Mouse (Mus musculus) thymus, postnatal 4 days (tissue): ENCODE measurements around the gene Tmed10.
A peak's percentile ranks its signal among the peaks of the same experiment; 100 is the strongest.

Experiments used
- DNase-seq: peaks from one replicate; pipeline ENCODE4 v3.0.0; 2021

Tmed10 gene

DNA sequence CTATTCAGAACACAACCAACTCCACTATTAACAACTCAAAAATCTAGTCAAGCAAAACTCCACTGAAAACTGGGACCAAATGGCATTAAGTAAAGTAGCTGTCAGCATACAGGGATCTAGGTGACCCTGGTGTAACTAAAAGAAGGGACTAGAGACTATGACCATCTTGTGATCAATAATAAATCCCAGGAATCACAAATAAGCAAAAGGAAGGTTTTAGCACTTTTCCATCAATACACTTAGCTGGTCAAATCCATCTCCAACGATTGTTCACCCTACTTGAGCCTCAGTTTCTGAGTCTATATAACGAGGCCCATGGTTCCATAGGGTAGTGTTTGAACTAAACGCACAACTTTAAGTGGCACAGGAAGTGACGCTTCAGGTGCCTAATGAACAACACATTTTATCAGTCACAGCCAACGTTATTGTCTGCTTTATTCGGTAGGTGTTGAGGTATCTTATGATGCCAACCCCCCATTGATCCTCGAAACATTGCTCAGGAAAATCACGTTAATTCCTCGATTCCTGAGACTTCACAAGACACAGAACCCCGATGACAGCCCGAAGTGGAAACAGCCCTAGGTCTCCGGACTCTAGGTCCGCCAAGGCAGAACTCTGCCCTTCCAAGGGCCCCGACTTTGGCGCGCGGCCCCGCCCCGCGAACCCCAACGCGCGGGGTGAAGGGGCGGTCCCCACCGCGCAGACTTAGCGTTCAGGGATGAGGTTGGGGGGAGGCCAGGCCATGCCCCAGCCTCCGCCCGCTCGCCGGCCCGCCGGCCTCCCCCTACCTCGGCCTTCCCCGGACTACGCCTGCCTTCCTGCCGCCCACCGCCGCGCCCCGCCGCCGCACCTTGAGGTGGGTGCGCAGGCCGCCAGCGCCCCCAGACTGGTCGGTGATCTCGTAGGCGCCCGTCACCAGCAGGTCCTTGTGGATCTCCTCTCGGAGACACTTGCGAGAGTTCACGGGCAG is 771 bp downstream of the Tmed10 start:
- DNase-seq, result peak; percentile 81

DNA sequence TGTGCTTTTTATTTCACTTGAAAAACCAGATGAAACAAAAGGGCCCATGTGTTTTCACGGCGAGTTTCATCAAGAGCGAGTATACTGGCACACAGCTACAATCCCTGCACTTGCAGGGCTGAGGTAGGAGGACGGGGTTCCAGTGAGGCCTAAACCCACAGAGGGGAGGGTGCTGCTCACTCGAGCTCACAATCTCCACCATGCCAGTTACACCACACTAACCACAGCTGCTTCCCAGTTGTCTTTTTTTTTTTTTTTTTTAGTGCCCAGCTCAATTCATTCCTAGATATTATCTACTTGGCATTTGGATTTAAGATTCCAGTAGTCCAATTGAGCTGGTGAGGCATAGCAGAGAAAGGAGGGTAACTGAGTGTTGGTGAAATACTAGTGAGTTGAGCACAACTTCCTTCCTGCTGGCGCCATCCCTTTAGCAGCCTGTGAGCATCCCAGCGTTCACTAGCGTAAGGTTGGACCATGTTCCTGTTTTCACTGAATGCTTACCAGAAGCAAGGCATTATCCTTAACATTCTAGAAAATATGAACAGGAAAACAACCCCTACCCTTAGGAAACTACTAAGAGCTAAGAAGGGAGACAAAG is 2.5 kb downstream of the Tmed10 start:
- DNase-seq, result no peak

DNA sequence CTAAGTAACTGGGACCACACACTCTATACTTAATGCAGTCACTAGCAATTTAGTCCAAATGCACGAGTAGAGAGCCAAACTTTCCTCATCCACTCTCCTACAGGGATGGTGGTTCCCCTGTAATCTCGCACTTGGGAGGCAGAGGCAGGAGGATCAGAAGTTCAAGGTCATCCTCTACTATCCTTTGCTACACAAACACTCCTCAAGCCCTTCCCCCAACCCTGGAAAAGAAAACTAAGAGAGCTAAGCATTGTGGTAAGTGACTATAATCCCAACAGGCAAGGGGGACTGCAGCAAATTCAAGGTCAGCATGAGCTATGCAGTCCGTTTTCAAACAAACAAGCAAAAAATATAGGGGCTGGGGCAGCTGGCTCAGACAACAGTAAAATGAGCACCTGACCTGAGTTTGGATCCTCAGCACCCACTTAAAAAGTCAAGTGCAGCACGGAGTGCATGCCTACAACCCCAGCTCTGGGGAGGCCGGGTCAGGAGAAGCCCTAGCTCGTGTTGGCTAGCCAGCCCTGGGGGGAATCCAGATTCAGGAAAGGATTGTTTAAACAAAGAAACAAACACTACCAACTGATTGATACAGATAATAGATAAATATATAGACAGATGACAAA is 6.1 kb downstream of the Tmed10 start:
- no peak for DNase-seq

DNA sequence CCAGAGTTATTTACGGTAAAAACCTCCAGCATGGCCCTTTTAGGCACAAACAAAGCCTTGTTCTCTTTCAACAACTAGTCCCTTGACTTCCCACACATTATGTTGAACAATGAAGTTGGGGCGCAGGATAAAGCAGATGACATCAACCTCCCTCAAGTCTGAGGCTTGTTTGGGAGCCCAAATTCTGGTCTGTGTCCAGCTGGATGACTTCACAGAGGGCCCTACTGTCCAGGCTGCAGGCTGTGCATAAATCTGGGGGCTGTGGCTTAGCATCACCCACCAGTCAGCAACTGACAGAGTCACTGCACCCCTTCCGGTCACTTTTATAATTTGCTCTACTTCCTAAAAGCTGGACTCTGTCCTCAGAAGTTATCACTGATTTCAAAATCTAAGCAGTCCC is 8.4 kb downstream of the Tmed10 start:
- no peak for DNase-seq

DNA sequence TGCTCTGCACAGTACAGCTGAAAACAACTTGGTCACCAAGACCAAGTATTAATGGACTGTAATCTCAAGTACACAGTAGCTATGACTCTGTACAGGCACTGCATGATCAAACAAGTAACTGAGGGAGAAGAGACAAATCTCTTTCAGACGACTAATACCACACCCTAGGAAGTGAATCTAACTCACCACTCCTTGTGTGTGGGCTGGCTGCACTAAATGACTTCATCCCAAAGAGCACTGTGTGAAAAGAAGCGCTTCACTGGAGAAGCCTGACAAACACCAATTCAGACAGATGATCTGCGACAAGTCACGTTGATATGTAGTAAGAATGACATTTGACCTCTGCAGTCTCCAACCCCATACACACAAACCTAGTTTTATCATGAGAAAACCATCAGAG is 12.1 kb downstream of the Tmed10 start:
- DNase-seq, result no peak

DNA sequence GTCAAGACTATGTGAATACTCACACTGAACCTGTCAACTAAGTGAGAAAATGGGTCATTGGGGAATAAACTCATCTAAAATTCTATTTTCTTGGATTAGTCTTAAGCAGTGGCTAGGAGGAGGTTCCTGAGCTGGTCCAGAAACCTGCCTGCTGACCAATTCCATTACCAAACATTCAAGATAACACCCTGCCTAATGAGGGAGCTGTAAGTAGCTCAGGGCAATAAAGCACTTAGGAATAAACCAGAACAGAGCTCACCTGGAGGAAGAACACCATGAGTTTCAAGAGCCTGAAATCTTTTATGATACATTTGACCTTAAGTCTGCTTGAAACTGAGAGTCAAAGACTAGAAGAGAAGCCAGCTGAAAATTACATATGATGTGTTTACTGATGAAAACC is 13.1 kb downstream of the Tmed10 start:
- no peak for DNase-seq

DNA sequence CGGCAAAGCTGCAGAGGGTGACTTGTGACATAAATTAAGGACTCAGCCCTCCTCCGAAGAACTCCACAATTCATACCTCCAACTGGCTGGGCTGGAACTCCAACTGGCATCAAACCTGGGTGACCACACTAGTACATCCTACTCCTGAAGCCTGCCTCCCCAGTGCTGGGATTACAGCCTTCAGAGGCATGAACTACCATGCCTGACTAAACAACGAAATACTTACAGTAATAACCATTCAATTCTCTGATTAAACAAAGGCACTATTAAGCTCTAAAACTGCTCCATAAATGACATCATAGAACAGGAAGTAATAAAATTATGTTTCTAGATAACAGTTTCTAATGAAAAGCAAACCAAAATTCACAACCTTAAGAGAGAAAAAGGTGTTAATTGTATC is 13.5 kb downstream of the Tmed10 start:
- DNase-seq, result no peak

DNA sequence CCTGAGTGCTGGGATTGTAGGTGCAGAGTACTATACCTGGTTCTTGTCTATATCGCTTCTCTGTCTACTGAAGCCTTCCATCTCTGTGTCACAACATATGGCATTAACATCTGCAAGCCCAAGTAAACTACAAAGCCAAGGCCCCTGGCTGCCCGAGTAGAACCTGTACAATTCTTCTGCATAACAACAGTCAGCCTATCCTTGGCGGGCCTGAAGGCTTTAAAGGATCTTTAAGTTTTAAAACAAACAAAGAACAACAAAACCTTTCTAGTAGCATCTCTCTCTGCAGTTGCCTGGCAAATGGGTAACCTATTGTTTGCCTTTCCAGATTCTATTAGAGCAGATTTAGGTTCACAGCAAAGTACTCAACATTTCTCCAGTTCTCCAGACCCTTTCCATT is 20.6 kb downstream of the Tmed10 start:
- no peak for DNase-seq

DNA sequence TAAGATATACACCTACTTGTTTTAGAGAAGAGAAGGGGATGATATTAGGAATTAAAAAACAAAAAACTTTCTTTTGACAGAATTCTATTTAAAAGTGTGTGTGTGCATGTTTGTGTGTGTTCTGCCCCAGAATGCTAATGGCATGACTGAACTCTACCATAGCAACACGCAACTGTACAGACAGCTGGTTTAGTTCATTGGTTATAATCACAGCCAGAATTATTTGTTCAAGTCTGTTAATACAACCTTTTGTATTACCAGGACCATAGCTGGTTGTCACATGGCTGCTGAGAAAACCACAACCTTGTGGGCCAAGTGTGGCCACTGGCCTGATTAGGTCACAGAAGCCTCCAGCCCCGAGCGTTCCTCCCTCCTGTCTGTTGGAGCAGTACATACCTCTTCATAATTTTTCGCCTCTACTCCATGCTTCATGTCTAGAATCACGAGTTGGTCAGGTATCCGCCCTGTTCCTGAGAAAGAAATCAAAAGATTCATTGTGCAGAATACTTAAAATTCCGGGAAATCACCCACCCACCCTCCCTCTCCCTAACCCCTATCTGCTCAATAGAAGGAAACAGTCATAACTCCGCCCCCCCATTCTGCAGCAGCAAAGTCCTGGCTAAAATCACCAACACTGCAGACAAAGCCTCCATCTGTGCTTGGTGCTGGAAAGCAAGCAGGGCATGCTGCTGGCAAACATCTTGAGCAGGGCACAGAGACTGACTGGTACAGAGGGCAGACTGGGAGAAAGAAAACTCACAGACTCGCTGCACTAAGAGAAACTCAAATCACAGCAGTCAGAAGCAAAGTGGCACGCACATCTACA is 24.0 kb downstream of the Tmed10 start:
- DNase-seq, result no peak

DNA sequence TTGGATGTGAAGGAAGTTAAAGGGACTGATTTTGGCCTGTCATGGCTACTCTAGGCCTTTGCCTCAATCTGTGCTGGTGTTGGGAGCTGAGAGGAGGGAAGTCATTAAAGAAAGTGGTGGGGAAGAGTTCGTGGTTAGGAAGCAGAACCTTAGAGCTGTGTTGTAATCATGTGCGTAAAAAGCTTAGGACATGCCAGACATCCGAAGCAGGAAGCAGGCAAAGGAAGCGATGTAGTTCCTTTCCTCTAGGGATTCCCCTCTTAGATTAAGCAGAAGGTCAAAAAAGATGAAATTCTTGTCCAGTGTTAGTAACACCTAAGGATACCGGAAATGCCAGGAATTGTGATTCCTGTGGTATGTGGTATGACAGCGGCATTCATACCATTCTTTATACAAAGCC is 26.3 kb downstream of the Tmed10 start:
- no peak for DNase-seq

DNA sequence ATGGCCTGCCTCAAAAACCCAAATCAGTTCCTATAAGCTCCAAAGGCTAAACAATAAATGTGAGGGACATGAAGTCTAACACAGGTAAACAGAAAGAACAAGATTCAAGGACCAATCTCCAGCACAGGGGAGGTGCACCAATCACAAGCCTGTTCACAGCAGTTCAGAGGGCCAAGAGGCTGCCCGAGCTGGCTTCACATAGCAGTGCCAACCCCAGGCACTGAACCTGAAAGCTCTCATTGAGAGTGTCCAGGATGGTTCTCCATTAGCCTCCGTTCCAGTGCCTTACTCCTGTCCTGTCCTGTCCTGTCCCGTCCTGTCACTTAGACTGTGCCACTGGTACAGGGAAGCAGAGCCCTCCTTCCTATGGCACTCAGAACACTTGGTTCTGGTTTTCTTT is 27.5 kb downstream of the Tmed10 start:
- no peak for DNase-seq

DNA sequence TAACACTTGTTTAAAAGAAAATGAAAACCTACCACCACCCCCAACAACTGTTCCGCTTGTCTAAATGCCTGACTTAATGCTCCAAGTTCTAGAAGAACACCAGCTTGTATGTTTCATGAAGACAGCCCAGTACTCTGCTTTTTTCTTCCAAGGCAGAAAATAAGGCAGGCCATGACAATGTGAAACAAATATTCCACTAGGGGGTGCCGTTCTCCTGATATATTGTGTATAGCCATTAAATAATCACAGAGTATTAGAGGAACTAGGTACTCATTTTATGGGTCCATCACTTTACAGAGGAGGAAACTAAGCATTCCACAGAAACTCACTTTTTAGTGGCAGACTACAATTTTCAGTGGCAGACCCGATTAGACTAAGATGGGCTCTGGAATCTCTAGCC is 28.3 kb downstream of the Tmed10 start:
- DNase-seq, result peak; percentile 43

DNA sequence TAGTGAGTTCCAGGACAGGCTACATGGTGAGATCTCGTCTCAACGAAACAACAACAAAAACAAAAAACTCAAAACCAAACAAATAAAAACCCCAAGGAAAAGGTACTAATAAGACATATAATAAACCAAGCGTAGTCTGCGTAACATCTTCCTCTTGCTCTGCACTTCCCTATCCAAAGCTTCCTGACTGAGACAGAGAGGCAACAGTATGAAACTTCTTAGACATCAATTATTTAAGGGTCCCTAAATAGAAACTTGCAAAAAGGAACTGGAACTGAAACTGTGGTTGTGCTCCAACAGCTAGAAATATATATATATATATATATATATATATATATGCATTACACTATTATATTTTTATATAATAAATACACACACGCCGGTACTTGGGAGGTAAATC is 29.1 kb downstream of the Tmed10 start:
- DNase-seq, result no peak

DNA sequence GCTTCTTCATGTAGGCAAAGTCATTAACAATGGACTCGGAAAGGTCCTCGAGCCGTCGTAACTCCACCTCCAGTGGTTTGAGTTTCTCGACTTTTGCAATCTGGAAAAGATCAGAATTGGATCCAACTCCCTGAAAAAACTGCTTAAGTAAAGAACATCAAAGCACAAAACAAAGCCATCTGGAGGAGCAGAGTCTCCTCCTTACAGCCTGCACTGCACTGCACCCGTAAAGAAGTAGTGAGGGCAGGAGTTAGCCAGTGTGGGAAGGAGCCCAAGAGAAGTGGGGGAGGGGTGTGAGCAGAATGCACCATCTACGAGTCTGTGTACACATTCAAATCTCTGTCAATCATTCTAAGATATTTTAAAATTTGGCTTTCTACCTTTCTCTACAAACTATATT is 30.4 kb downstream of the Tmed10 start:
- no peak for DNase-seq

DNA sequence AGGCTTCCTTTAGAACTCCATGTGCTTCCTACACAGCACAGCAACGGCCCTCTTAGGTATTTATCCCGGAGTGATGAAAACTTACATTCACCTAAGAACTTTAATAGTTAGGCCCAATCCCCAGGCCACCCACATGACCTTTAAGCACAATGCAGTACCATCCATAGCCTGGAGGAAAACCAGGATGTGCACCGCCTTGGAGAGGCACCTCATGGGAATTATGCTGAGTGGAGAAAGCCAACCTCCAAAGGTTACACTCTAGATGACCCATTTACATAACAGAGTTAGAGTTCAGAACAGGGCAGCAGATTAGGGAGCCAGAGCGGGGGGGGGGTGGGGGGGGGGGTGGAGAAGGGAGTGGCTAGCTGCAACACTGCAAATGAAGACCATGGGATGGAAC is 32.3 kb downstream of the Tmed10 start:
- no peak for DNase-seq

DNA sequence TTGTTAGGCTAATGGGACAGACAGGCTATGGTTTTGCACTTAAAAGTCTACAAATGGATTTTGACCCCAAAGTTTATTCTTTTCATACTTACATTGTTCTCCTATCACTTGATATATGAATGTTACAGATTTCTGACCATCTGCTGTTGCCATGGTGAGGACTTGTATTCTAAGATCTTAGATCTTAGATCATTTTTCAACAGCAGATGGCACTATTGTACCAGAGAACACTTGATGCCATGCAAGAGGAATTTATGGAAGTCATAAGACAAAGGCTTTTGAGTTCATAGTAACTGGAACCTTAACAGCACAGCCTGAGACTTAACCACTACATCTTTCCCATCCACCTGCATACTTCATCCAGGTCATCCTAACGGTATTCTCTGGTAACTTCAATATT is 33.5 kb downstream of the Tmed10 start:
- DNase-seq, result no peak

DNA sequence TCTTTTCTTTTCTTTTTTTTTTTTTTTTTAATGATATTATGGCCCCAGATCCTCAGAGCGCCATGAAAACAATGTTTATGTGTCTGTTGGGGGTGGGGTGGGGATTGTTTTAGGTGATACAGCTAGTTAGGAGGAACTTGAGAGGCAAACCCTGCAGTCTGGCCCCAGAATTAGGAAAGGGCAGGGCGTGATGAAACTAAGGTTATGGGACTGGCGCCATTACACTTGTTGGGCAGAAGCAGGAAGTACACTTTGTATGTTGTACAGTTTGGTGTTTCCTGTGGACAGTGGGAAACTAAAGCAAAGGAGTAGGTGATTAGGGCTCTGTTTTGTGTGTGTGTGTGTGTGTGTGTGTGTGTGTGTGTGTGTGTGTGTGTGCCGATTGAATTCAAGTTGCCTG is 34.7 kb downstream of the Tmed10 start:
- peak; percentile 15 for DNase-seq

DNA sequence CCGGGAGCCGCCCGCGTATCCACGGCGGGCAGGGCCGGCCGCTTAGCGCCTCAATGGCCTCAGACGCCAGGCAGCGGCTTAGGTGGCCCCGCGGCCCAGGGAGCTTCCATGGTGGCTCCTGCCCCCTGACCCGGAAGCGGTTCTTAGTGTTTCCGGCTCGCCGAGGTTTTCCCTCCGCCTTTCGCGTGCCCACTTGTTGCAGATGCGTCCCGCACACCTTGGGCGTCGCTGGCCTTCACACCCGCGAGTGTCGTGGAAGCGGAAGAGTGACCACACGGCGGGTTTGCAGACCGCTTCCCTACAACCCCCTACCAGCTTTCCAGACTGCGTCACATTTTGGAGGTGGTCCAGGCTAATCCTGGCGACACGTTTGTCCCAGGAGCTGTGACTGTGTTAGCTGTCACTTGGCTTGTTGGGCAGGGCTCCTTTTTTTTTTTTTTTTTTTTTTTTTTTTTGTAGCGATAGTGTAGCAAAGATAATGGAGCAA is 35.4 kb downstream of the Tmed10 start, which contains the start of gene Nek9:
Nek9 (minus strand) TSS at position 120 of the 487 bp plus-strand sequence.
- peak; percentile 96 for DNase-seq

DNA sequence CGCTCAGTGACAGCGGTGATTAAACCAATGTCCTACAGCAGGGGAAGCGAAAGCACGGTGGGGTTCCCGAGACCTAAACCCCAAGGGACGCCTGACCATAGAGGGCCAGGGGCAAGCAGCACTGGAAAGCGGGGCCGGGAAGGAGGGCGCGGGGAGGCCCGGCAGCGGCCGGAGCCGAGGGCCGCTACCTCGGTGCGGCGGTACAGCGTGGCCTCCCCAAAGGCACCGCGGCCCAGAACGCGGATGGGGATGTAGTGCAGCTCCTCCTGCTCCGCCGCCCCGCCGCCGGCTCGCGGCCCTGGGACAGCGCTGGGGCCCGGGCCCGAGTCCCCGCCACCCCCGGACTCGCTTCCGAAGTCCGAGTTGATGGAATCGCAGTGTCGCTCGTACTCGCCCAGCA is 35.8 kb downstream of the Tmed10 start:
- no peak for DNase-seq

DNA sequence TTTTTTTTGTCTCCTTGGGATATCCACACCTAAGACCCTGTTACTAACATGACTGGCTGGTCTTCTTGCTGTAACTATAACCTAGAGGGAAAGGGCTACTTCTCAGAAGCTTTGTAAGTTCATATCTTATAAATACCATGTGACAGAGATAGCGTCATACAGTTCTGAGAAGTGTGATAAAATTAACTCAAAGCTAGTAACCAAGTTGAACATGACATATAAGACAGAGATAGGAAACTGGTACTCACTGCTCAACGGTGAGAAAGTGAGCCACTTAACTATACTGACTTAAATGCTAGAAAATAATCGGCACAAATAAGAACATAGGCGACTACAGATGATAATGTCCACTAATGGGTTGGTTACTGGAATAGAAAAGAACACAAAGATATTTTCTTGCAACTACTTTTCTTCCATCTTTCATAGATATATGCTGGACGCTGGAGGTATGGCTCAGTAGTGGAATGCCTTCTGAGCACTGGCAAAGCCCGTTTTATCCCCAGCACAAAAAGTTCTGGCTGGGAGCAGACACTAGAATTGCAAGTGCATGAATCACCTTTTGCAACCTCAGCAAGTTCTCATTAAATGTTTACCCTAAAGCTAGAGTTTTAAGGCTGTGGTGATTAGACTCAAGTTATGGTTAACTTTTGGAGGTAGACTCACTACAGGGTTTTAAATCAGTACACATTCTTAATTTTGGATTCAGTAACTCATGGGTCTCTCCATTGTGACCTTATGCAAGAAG is 36.9 kb downstream of the Tmed10 start:
- DNase-seq, result no peak

DNA sequence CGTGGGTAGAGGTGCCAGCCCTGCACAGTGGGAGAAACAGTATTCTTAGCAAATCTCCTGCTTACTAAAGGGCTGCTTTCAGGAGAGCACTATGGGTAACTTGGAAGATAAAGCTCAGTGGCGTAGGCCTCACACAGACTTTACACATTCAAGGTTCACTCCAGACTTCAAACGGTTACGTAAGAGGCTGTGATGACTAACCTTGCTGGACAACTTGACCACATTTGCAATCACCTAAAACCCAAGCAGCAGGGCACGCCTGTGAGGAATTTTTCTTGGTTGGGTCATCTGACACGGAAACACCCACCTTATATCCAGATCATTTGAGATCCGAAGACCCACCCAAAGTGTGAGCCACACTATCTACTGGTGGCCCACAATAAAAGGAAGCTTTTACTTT is 44.5 kb downstream of the Tmed10 start:
- no peak for DNase-seq

DNA sequence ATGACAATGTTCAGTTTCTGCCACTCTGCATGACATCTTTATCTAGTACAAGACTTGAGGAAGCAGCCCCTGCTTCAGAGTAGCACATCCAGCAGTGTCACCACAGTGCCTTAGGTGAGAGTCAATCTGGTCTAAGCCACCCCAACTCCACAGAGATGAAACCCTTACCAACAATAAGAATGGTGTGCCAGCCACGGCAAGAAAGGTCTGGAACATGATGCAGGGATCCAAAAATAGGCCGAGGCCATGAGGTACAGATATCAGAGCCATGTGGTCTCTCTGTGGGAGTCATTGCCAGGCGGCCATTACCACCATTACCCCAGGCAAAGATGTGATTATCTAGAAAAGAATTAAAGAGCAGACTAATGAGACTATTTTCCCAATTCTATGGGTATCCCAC is 66.0 kb downstream of the Tmed10 start:
- no peak for DNase-seq
